Mouse (Mus musculus): ENCODE data around the gene Pik3r6.

DNA sequence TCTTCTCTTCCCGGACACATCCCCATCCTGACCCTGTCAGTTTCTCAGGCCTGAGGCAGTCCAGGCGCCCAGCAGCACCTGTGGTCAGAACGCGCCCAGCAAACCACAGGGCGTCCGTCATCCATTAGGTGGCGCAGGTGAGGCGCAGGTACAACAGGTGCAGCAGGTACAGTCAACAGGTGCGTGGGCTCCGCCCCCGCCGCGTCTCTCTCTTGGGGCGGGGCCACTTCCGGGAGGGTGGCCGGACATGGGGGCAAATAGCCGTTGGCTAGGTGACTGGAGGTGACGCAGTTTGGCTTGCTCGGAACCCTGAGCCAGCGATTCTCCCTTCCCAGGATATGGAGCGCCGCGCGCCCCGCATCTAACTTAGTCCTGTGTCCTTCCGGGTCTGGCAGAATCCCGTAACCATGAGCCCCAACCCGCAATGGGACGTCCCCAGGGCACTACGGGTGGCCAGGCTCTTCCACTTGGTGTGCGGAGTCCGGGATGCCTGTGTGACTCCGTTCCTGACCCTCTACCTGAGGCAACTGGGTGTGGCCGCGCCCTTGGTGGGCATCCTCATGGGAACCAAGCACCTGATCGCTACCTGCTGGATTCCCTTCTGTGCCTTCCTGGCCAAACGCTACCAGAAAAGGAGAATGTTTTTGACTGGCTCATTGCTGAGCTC lies 53.2 kb downstream of the Pik3r6 start, which contains the start of gene Mfsd6l:
- TF ChIP-seq CTCF (IDR thresholded peaks at IDR 0.05; ENCODE audit: control insufficient read depth, insufficient read depth, insufficient replicate concordance, low read depth, low read length) (peak; percentile 55; the same call in 1 of the 2 replicates), POLR2A (IDR thresholded peaks at IDR 0.05; ENCODE audit: control insufficient read depth, low read depth, low read length) (peak; percentile 77)

Data from testis, adult 2 months (tissue).